Mouse (Mus musculus): ENCODE results near the gene Fbn1. TPM values are rescaled to one million over a fixed set of nuclear protein-coding genes. Genes with fewer than 3 reads are reported as not detected.

Fbn1 gene
- polyA plus RNA-seq, 1 experiment from 2014 or later = 9.1 TPM

GRCm38 (mm10) chr2:125330506-125330905 is 177.3 kb downstream of the Fbn1 start:
- Histone ChIP-seq H3K36me3 (ENCODE audit: control insufficient read depth, insufficient read depth, low read length) (no peaks in the 10 kb centered on the region), H3K4me3 (ENCODE audit: low read depth, low read length) (no peak overlapping the region), H3K27ac (ENCODE audit: low read depth, low read length) (no peak overlapping the region), H3K9ac (ENCODE audit: low read length) (no peak overlapping the region), H3K4me2 (no peak overlapping the region), H3K9me3 (ENCODE audit: control insufficient read depth, low read length) (no peaks in the 10 kb centered on the region), H3K27me3 (ENCODE audit: control insufficient read depth, insufficient read depth, low read length) (no peaks in the 10 kb centered on the region), H3K4me1 (ENCODE audit: control insufficient read depth, insufficient read depth, low read length) (no peaks in the 10 kb centered on the region)
- WGBS = 95% methylated on average over 10 of the region's 10 CpGs
- peak; percentile 62 for DNase-seq (ENCODE audit: low spot score, missing footprints)
- ATAC-seq (ENCODE audit: low FRiP score) = no peak

DNA sequence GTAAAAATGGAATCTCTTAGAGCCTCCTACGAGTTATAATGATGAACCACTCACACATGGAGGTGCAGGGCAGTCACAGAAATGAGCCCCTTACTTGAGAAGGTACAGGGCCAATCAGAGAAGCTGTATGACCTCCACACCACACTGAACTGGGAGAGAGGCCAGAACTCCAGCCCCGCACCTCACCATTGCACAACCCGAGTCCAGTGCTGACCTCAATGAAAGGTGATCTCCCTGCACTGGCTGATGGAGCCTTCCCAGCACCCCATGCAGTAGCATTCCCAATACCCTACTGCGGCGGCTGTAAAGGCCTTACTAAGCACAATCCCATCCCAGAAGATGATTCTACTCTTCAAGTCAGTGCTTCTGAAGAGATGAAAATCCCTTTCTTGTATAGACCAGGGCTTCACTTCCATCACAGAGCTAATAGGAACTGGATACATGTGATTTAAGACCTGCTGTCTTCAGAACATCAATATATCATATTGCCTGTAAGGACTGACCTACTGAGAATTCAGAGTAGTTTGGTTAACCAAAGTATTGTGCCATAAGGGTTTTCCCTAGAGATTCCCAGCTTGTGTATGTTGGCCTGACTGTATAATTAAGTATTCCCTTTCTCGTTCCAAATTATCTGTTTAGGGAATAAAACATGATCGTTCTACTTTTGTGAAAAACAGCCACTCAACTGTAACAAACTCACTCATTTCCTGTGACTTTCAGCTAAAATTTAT is 182.5 kb downstream of the Fbn1 start:
- Histone ChIP-seq H3K4me3 (ENCODE audit: low read depth, low read length) (no peak overlapping the region), H3K4me2 (no peak overlapping the region), H3K36me3 (ENCODE audit: control insufficient read depth, insufficient read depth, low read length) (no peaks in the 10 kb centered on the region), H3K9me3 (ENCODE audit: control insufficient read depth, low read length) (no peaks in the 10 kb centered on the region), H3K9ac (ENCODE audit: low read length) (no peak overlapping the region), H3K27ac (ENCODE audit: low read depth, low read length) (no peak overlapping the region), H3K27me3 (ENCODE audit: control insufficient read depth, insufficient read depth, low read length) (no peaks in the 10 kb centered on the region), H3K4me1 (ENCODE audit: control insufficient read depth, insufficient read depth, low read length) (no peaks in the 10 kb centered on the region)
- WGBS = 80% methylated on average over 7 of the region's 7 CpGs
- DNase-seq (ENCODE audit: low spot score, missing footprints) (peak; percentile 64), ATAC-seq (ENCODE audit: low FRiP score) (no peak)

DNA sequence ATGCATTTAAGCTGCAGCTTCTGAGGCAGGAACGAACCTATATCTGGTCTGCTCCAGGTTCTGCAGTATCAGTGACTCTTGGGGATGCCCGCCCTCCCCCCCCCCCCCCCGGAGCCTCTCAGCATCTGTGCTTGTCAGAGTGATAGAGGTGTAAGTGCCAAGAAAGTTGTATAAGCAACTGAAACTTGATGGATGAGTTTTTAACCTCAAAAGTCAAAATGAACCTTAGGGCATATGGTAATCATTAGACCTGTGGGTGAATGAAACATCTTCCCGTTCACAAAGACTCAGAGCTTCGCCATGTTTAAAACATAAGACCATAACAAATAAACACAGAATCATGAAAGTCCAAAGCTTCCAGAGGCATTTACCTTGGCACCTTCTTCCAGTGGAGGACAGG is 183.3 kb downstream of the Fbn1 start:
- DNase-seq (ENCODE audit: low spot score, missing footprints) = no peak

DNA sequence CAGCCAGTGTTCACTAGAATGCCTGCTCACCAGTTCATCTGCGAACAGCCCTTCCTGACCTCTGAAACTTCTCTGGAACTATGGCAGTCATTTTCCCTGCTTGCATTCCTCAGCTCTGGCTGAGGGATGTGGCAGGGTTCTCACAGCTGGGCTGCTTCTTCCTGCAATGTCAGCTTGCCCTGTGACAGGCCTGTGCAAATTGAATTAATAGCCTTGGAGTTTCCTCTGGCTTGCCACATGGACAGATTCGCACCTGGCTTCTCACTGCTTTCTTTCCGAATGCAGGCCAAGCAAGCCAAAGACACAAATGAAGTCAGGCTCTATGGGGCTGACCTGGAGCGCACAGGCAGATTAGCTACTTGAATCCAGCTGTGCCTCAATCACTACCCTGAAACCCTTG is 184.4 kb downstream of the Fbn1 start:
- H3K27ac ChIP-seq (ENCODE audit: low read depth, low read length) = no peak overlapping the region
- DNase-seq (ENCODE audit: low spot score, missing footprints) = peak; percentile 21
- WGBS = 57% methylated on average over 4 of the region's 4 CpGs

More for the DNA sequence above, 183.3 kb downstream of the Fbn1 start:
- no peak overlapping the region for H3K4me2 ChIP-seq
- H3K36me3 ChIP-seq (ENCODE audit: control insufficient read depth, insufficient read depth, low read length) = no peaks in the 10 kb centered on the region
- H3K9ac ChIP-seq (ENCODE audit: low read length) = no peak overlapping the region
- no peaks in the 10 kb centered on the region for H3K27me3 ChIP-seq (ENCODE audit: control insufficient read depth, insufficient read depth, low read length)
- no peaks in the 10 kb centered on the region for H3K9me3 ChIP-seq (ENCODE audit: control insufficient read depth, low read length)
- H3K27ac ChIP-seq (ENCODE audit: low read depth, low read length) = no peak overlapping the region
- H3K4me3 ChIP-seq (ENCODE audit: low read depth, low read length) = no peak overlapping the region
- 87% methylated on average over 5 of the region's 5 CpGs for WGBS
- no peak for ATAC-seq (ENCODE audit: low FRiP score)
- no peaks in the 10 kb centered on the region for H3K4me1 ChIP-seq (ENCODE audit: control insufficient read depth, insufficient read depth, low read length)

DNA sequence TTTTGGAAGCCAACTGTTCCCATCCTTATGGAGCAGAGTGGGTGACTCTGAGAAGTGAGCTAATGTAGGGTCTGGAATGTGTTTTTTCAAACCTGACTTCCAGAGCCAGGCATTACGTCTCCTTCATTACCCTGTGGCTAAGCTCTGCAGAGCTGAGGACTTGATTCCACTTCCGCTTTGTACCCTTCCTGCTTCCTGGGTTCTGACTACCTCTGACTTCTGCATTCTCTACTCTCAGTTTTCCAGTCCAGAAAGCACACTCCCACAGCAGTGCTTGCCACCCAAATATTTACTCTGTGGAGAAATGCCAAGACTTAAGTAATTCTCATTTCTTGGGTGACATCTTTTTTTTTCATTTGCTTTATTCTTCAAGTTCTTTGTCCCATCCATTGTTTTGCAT is 185.2 kb downstream of the Fbn1 start:
- 77% methylated on average over 2 of the region's 2 CpGs for WGBS
- Histone ChIP-seq H3K27me3 (ENCODE audit: control insufficient read depth, insufficient read depth, low read length) (no peaks in the 10 kb centered on the region), H3K9ac (ENCODE audit: low read length) (no peak overlapping the region), H3K27ac (ENCODE audit: low read depth, low read length) (no peak overlapping the region), H3K4me1 (ENCODE audit: control insufficient read depth, insufficient read depth, low read length) (no peaks in the 10 kb centered on the region), H3K36me3 (ENCODE audit: control insufficient read depth, insufficient read depth, low read length) (no peaks in the 10 kb centered on the region; the same call in 1 of the 2 replicates), H3K4me2 (no peak overlapping the region), H3K9me3 (ENCODE audit: control insufficient read depth, low read length) (no peaks in the 10 kb centered on the region), H3K4me3 (ENCODE audit: low read depth, low read length) (no peak overlapping the region)
- DNase-seq (ENCODE audit: low spot score, missing footprints) (peak; percentile 62), ATAC-seq (ENCODE audit: low FRiP score) (no peak)

More for the DNA sequence above, 184.4 kb downstream of the Fbn1 start:
- Histone ChIP-seq H3K9me3 (ENCODE audit: control insufficient read depth, low read length) (no peaks in the 10 kb centered on the region), H3K4me1 (ENCODE audit: control insufficient read depth, insufficient read depth, low read length) (no peaks in the 10 kb centered on the region), H3K9ac (ENCODE audit: low read length) (no peak overlapping the region), H3K27me3 (ENCODE audit: control insufficient read depth, insufficient read depth, low read length) (no peaks in the 10 kb centered on the region), H3K36me3 (ENCODE audit: control insufficient read depth, insufficient read depth, low read length) (no peaks in the 10 kb centered on the region; the same call in 1 of the 2 replicates), H3K4me3 (ENCODE audit: low read depth, low read length) (no peak overlapping the region), H3K4me2 (no peak overlapping the region)
- no peak for ATAC-seq (ENCODE audit: low FRiP score)

DNA sequence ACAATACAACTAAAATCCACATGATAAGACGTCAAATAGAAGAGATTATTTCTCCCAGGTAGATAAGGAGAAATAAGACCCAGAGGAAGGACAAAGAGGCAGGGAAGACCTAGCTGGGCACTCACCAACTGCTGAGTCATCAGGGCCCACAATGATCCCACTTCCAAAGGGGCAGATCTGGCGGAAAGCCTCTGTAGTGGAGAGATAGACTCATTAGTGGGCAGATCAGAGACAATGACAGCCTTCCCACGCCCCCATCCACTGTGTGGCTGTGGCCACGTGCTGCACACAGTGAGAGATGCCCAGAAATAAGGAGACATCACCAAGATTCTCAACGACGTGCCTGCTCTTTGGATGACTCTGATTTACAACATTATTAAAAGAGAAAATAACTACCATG is 186.7 kb downstream of the Fbn1 start:
- H3K27me3 ChIP-seq (ENCODE audit: control insufficient read depth, insufficient read depth, low read length) = no peaks in the 10 kb centered on the region
- no peaks in the 10 kb centered on the region for H3K4me1 ChIP-seq (ENCODE audit: control insufficient read depth, insufficient read depth, low read length)
- H3K4me2 ChIP-seq = no peak overlapping the region
- peak; percentile 31 for DNase-seq (ENCODE audit: low spot score, missing footprints)
- no peaks in the 10 kb centered on the region for H3K9me3 ChIP-seq (ENCODE audit: control insufficient read depth, low read length)
- no peak overlapping the region for H3K4me3 ChIP-seq (ENCODE audit: low read depth, low read length)
- no peak overlapping the region for H3K27ac ChIP-seq (ENCODE audit: low read depth, low read length)
- no peaks in the 10 kb centered on the region; the same call in 1 of the 2 replicates for H3K36me3 ChIP-seq (ENCODE audit: control insufficient read depth, insufficient read depth, low read length)
- 84% methylated on average over 6 of the region's 6 CpGs for WGBS
- ATAC-seq (ENCODE audit: low FRiP score) = no peak
- H3K9ac ChIP-seq (ENCODE audit: low read length) = no peak overlapping the region

- Histone ChIP-seq H3K4me1 (ENCODE audit: control insufficient read depth, insufficient read depth, low read length) (no peaks in the 10 kb centered on the region), H3K36me3 (ENCODE audit: control insufficient read depth, insufficient read depth, low read length) (no peaks in the 10 kb centered on the region; the same call in 1 of the 2 replicates), H3K4me3 (ENCODE audit: low read depth, low read length) (no peak overlapping the region), H3K9ac (ENCODE audit: low read length) (no peak overlapping the region), H3K27me3 (ENCODE audit: control insufficient read depth, insufficient read depth, low read length) (no peaks in the 10 kb centered on the region), H3K4me2 (no peak overlapping the region), H3K27ac (ENCODE audit: low read depth, low read length) (no peak overlapping the region), H3K9me3 (ENCODE audit: control insufficient read depth, low read length) (no peaks in the 10 kb centered on the region)
- DNase-seq (ENCODE audit: low spot score, missing footprints) = peak; percentile 2
- no peak for ATAC-seq (ENCODE audit: low FRiP score)
- WGBS = 88% methylated on average over 8 of the region's 8 CpGs
Measured at GRCm38 (mm10) chr2:125319651-125320050, 188.1 kb downstream of the Fbn1 start.

DNA sequence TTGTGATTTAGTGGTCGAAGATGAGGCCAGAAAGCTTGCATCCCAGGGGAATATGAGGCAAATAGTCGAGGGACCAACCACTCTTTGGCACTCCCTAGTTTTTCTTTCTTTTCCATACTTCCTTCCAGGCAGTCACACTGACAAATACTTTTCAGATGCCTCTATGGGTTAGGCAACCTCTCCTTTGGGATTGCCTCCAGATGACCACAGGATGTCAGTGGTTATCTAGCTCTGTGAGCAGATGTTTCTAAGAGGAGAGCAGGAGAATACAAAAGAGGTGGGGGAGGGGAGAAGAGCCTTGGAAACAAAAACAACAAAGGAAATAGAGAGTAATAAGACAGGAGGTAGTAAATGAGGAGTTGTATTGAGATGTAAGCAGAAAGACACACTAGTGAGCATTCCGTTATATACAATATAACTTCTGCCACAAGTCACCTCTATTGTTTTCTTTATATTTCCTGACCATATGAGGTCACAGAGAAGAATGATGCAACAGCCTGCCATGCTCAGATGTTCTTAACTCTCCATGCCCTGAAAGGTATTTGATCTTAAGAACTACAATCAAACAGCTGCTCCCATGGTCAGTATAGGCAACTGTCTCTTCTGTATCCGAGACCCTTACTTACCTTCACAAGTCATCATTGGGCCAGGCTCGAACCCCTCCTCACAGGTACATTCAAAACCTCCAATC is 189.3 kb downstream of the Fbn1 start:
- Histone ChIP-seq H3K9ac (ENCODE audit: low read length) (no peak overlapping the region), H3K4me2 (no peak overlapping the region), H3K4me3 (ENCODE audit: low read depth, low read length) (no peak overlapping the region), H3K27ac (ENCODE audit: low read depth, low read length) (no peak overlapping the region), H3K9me3 (ENCODE audit: control insufficient read depth, low read length) (no peaks in the 10 kb centered on the region), H3K36me3 (ENCODE audit: control insufficient read depth, insufficient read depth, low read length) (no peaks in the 10 kb centered on the region; the same call in 1 of the 2 replicates), H3K27me3 (ENCODE audit: control insufficient read depth, insufficient read depth, low read length) (no peaks in the 10 kb centered on the region), H3K4me1 (ENCODE audit: control insufficient read depth, insufficient read depth, low read length) (no peaks in the 10 kb centered on the region)
- ATAC-seq (ENCODE audit: low FRiP score) (no peak), DNase-seq (ENCODE audit: low spot score, missing footprints) (peak; percentile 82)
- WGBS = 80% methylated on average over 5 of the region's 5 CpGs

GRCm38 (mm10) chr2:125315203-125315602 is 192.6 kb downstream of the Fbn1 start:
- no peaks in the 10 kb centered on the region for H3K4me1 ChIP-seq (ENCODE audit: control insufficient read depth, insufficient read depth, low read length)
- H3K27ac ChIP-seq (ENCODE audit: low read depth, low read length) = no peak overlapping the region
- 96% methylated on average over 3 of the region's 3 CpGs for WGBS

More at GRCm38 (mm10) chr2:125315203-125315602, 192.6 kb downstream of the Fbn1 start:
- Histone ChIP-seq H3K36me3 (ENCODE audit: control insufficient read depth, insufficient read depth, low read length) (no peaks in the 10 kb centered on the region; the same call in 1 of the 2 replicates), H3K4me2 (no peak overlapping the region), H3K9me3 (ENCODE audit: control insufficient read depth, low read length) (no peaks in the 10 kb centered on the region), H3K27me3 (ENCODE audit: control insufficient read depth, insufficient read depth, low read length) (no peaks in the 10 kb centered on the region), H3K4me3 (ENCODE audit: low read depth, low read length) (no peak overlapping the region), H3K9ac (ENCODE audit: low read length) (no peak overlapping the region)
- ATAC-seq (ENCODE audit: low FRiP score) (no peak), DNase-seq (ENCODE audit: low spot score, missing footprints) (peak; percentile 45)

Data from midbrain, embryonic 11.5 days (tissue).